Mouse (Mus musculus) midbrain, postnatal 0 days (tissue): Measurements from ENCODE around the gene Slc16a9. TPM values are rescaled to one million over a fixed set of nuclear protein-coding genes. Genes with fewer than 3 reads are reported as not detected.

Source experiments
- ATAC-seq: fragments of 200-750 bp; cut with Nextera tagmentation; 2 replicates; pipeline ENCODE4 v1.8.0; 2017; ENCODE audit warnings: moderate number of reproducible peaks, mild to moderate bottlenecking, moderate TSS enrichment, moderate library complexity; ENCODE audit not compliant: low FRiP score
- DNase-seq: peaks from one replicate; pipeline ENCODE4 v3.0.0-alpha.2; 2015; ENCODE audit warnings: low spot score
- H3K27ac ChIP-seq: fragments of 300-500 bp; sonication (generic); 2 replicates; pipeline ENCODE4 v1.5.1; 2014; ENCODE audit warnings: low read depth, mild to moderate bottlenecking, low read length, mixed read lengths
- H3K27me3 ChIP-seq: fragments of 300-500 bp; sonication (generic); 2 replicates; pipeline ENCODE4 v1.6.1; 2014; ENCODE audit warnings: low read length, control low read depth, mixed read lengths; ENCODE audit not compliant: insufficient read depth
- H3K36me3 ChIP-seq: fragments of 300-500 bp; sonication (generic); 2 replicates; pipeline ENCODE4 v1.6.1; 2014; ENCODE audit warnings: low read length, control low read depth, mixed read lengths; ENCODE audit not compliant: insufficient read depth
- H3K4me1 ChIP-seq: fragments of 300-500 bp; sonication (generic); 2 replicates; pipeline ENCODE4 v1.6.1; 2014; ENCODE audit warnings: mild to moderate bottlenecking, control low read depth, antibody characterized with exemption, low read length, mixed read lengths; ENCODE audit not compliant: insufficient read depth
- H3K4me2 ChIP-seq: fragments of 300-500 bp; sonication (generic); 2 replicates; pipeline ENCODE4 v1.6.1; 2014; ENCODE audit warnings: low read depth, mild to moderate bottlenecking, low read length, mixed read lengths; ENCODE audit not compliant: poor library complexity, severe bottlenecking
- H3K4me3 ChIP-seq: fragments of 300-500 bp; sonication (generic); 2 replicates; pipeline ENCODE4 v1.5.1; 2014; ENCODE audit warnings: low read depth, mild to moderate bottlenecking, low read length, moderate library complexity
- H3K9ac ChIP-seq: fragments of 300-500 bp; sonication (generic); replicated peaks from 2 replicates; pipeline ENCODE4 v1.6.1; 2014; ENCODE audit warnings: mild to moderate bottlenecking, low read length, moderate library complexity, mixed read lengths; ENCODE audit not compliant: poor library complexity, severe bottlenecking
- H3K9me3 ChIP-seq: fragments of 300-500 bp; sonication (generic); 2 replicates; pipeline ENCODE4 v1.6.1; 2016; ENCODE audit warnings: low read length, control low read depth
- CTCF ChIP-seq: IDR thresholded peaks from 2 replicates; pipeline ENCODE4 v1.5.1; 2016; ENCODE audit warnings: antibody characterized with exemption, mild to moderate bottlenecking
- WGBS: fragments of 180-500 bp; shearing (Covaris S2); extraction: QIAGEN DNeasy Blood & Tissue Kit; methylation state at CpG from one replicate; pipeline ENCODE4 v1.1.7; 2014; 5-methylcytosine and 5-hydroxymethylcytosine counted together
- polyA plus RNA-seq: library from polyadenylated mRNA; unstranded; fragments of >200 nt; fragmentation: Nextera tagmentation; extraction: Ambion mirVana; gene quantifications from 2 replicates; pipeline ENCODE4 v1.2.1, GENCODE M21; 2015
- total RNA-seq: library from RNA; depleted of rRNA; stranded (reverse); fragments of >200 nt; gene quantifications from 2 replicates; pipeline ENCODE4 v1.2.3, GENCODE M21; 2014

Slc16a9 gene
- total and polyA plus RNA-seq, 2 experiments from 2014 or later = 4.2 to 8.9 TPM

GRCm38 (mm10) chr10:70198951-70199463 lies 45.9 kb upstream of the Slc16a9 start:
- 91% methylated on average over 7 of the region's 7 CpGs for WGBS
- no peak overlapping the region for H3K27ac ChIP-seq
- DNase-seq (no peak), ATAC-seq (no peak)
- H3K4me1 ChIP-seq = no peaks in the 10 kb centered on the region
- no peak overlapping the region for H3K4me2 ChIP-seq
- no peaks in the 10 kb centered on the region for H3K9me3 ChIP-seq
- no peak overlapping the region for H3K4me3 ChIP-seq
- TF ChIP-seq CTCF = no peak
- no peak overlapping the region for H3K9ac ChIP-seq
- no peaks in the 10 kb centered on the region for H3K27me3 ChIP-seq
- no peaks in the 10 kb centered on the region for H3K36me3 ChIP-seq

- H3K27ac ChIP-seq = no peak overlapping the region
- H3K9ac ChIP-seq = no peak overlapping the region
- H3K4me1 ChIP-seq = no peaks in the 10 kb centered on the region; the same call in 1 of the 2 replicates
- DNase-seq (no peak), ATAC-seq (no peak)
- no peak overlapping the region for H3K4me2 ChIP-seq
- H3K36me3 ChIP-seq = no peaks in the 10 kb centered on the region
- WGBS = 83% methylated on average over 6 of the region's 6 CpGs
- H3K4me3 ChIP-seq = no peak overlapping the region
- TF ChIP-seq CTCF = no peak
- no peaks in the 10 kb centered on the region for H3K27me3 ChIP-seq
- no peaks in the 10 kb centered on the region for H3K9me3 ChIP-seq
Observed at GRCm38 (mm10) chr10:70199466-70200210, 45.3 kb upstream of the Slc16a9 start.

GRCm38 (mm10) chr10:70200889-70201500 lies 43.9 kb upstream of the Slc16a9 start:
- ATAC-seq = no peak
- 60% methylated on average over 10 of the region's 12 CpGs for WGBS
- no peak for TF ChIP-seq CTCF
- no peaks in the 10 kb centered on the region for H3K9me3 ChIP-seq
- H3K9ac ChIP-seq = no peak overlapping the region
- DNase-seq = peak; percentile 17
- no peaks in the 10 kb centered on the region for H3K36me3 ChIP-seq
- H3K27ac ChIP-seq = no peak overlapping the region
- no peak overlapping the region for H3K4me2 ChIP-seq
- no peaks in the 10 kb centered on the region for H3K27me3 ChIP-seq
- no peaks in the 10 kb centered on the region; the same call in 1 of the 2 replicates for H3K4me1 ChIP-seq
- H3K4me3 ChIP-seq = no peak overlapping the region

GRCm38 (mm10) chr10:70204505-70205399 lies 40.1 kb upstream of the Slc16a9 start, which contains the start of gene Mrln:
TSS of gene Mrln (plus strand) at chr10:70204664.
- no peaks in the 10 kb centered on the region; the same call in 1 of the 2 replicates for H3K4me1 ChIP-seq
- no peak within 1 kb of the TSS for H3K9ac ChIP-seq
- peak; percentile 29 for DNase-seq
- no peak for ATAC-seq
- H3K9me3 ChIP-seq = no peaks in the 10 kb centered on the region
- H3K27me3 ChIP-seq = no peaks in the 10 kb centered on the region
- H3K36me3 ChIP-seq = no peaks in the 10 kb centered on the region
- no peak within 1 kb of the TSS for H3K4me2 ChIP-seq
- H3K4me3 ChIP-seq = no peak within 1 kb of the TSS
- TF ChIP-seq CTCF = no peak
- H3K27ac ChIP-seq = no peak within 1 kb of the TSS
- 60% methylated on average over 17 of the region's 17 CpGs for WGBS

GRCm38 (mm10) chr10:70211281-70211680 lies 33.6 kb upstream of the Slc16a9 start:
- WGBS = 80% methylated on average over 9 of the region's 9 CpGs
- no peak for ATAC-seq
- Histone ChIP-seq H3K4me3 (no peak overlapping the region), H3K9me3 (no peaks in the 10 kb centered on the region), H3K36me3 (no peaks in the 10 kb centered on the region), H3K9ac (no peak overlapping the region), H3K4me1 (no peaks in the 10 kb centered on the region), H3K27me3 (no peaks in the 10 kb centered on the region), H3K27ac (no peak overlapping the region), H3K4me2 (no peak overlapping the region)
- no peak for TF ChIP-seq CTCF
- no peak for DNase-seq
